Mouse (Mus musculus) olfactory bulb, adult 2 months (tissue): ENCODE measurements at regions not wholly inside any gene's neighbourhood (a gene's known extent, or its start where the extent isn't known, plus 50 kb on each side); places are given as distances from the start of the nearest gene placed in this dataset.

Source experiments
- CTCF ChIP-seq: fragments of 200-500 bp; IDR thresholded peaks from 2 replicates; pipeline ENCODE4 v1.5.1; 2012; ENCODE audit warnings: low read depth, mild to moderate bottlenecking, low read length, moderate library complexity; ENCODE audit not compliant: insufficient read depth
- POLR2A ChIP-seq: fragments of 200-500 bp; IDR thresholded peaks from 2 replicates; pipeline ENCODE4 v1.6.1; 2012; ENCODE audit warnings: mild to moderate bottlenecking, low read depth, low read length, moderate library complexity; ENCODE audit not compliant: insufficient read depth

GRCm38 (mm10) chr12:71624676-71625075 lies 206.2 kb upstream of the Daam1 start:
- no peak for TF ChIP-seq POLR2A
- no peak for TF ChIP-seq CTCF
